Mouse (Mus musculus): ENCODE data around the gene Vps50.
"Not testable (repeated sequence)": the region's sequence is repeated elsewhere in the genome, so short reads cannot be mapped to it uniquely, and the experiment has no call there.

Vps50 gene

GRCm38 (mm10) chr6:3498162-3498848 is at the start of gene Vps50, which contains the start of gene Hepacam2:
Gene Vps50, plus strand, starts transcription at chr6:3498382.
Gene Hepacam2, minus strand, starts transcription at chr6:3498298.
- DNase-seq (ENCODE audit: extremely low spot score, low spot score): peak; percentile 76

- DNase-seq (ENCODE audit: extremely low spot score, low spot score): no peak
Observed at GRCm38 (mm10) chr6:3454421-3454820, 43.8 kb upstream of the Vps50 start.

GRCm38 (mm10) chr6:3455944-3456536 is 42.1 kb upstream of the Vps50 start:
- no peak for DNase-seq (ENCODE audit: extremely low spot score, low spot score)

GRCm38 (mm10) chr6:3463026-3463425 is 35.2 kb upstream of the Vps50 start:
- no peak for DNase-seq (ENCODE audit: extremely low spot score, low spot score)

GRCm38 (mm10) chr6:3463594-3463993 is 34.6 kb upstream of the Vps50 start:
- no peak for DNase-seq (ENCODE audit: extremely low spot score, low spot score)

- DNase-seq (ENCODE audit: extremely low spot score, low spot score): no peak
Observed at GRCm38 (mm10) chr6:3468627-3469026, 29.6 kb upstream of the Vps50 start.

GRCm38 (mm10) chr6:3470706-3471105 is 27.5 kb upstream of the Vps50 start:
- no peak for DNase-seq (ENCODE audit: extremely low spot score, low spot score)

- no peak for DNase-seq (ENCODE audit: extremely low spot score, low spot score)
Observed at GRCm38 (mm10) chr6:3476299-3476698, 21.9 kb upstream of the Vps50 start.

GRCm38 (mm10) chr6:3479853-3480252 is 18.3 kb upstream of the Vps50 start:
- no peak for DNase-seq (ENCODE audit: extremely low spot score, low spot score)

GRCm38 (mm10) chr6:3481705-3482104 is 16.5 kb upstream of the Vps50 start:
- no peak for DNase-seq (ENCODE audit: extremely low spot score, low spot score)

GRCm38 (mm10) chr6:3485133-3485532 is 13.0 kb upstream of the Vps50 start:
- no peak for DNase-seq (ENCODE audit: extremely low spot score, low spot score)

- no peak for DNase-seq (ENCODE audit: extremely low spot score, low spot score)
Observed at GRCm38 (mm10) chr6:3487355-3487754, 10.8 kb upstream of the Vps50 start.

GRCm38 (mm10) chr6:3494285-3494684 is 3.9 kb upstream of the Vps50 start:
- DNase-seq (ENCODE audit: extremely low spot score, low spot score): no peak

- DNase-seq (ENCODE audit: extremely low spot score, low spot score): no peak
Observed at GRCm38 (mm10) chr6:3496210-3496609, 2.0 kb upstream of the Vps50 start.

- DNase-seq (ENCODE audit: extremely low spot score, low spot score): no peak
Observed at GRCm38 (mm10) chr6:3500286-3500685, 2.1 kb downstream of the Vps50 start.

- no peak for DNase-seq (ENCODE audit: extremely low spot score, low spot score)
Observed at GRCm38 (mm10) chr6:3505289-3505688, 7.1 kb downstream of the Vps50 start.

- no peak for DNase-seq (ENCODE audit: extremely low spot score, low spot score)
Observed at GRCm38 (mm10) chr6:3507078-3507477, 8.9 kb downstream of the Vps50 start.

- not testable (repeated sequence) for DNase-seq (ENCODE audit: extremely low spot score, low spot score)
Observed at GRCm38 (mm10) chr6:3508151-3508550, 10.0 kb downstream of the Vps50 start.

- DNase-seq (ENCODE audit: extremely low spot score, low spot score): no peak
Observed at GRCm38 (mm10) chr6:3509782-3510181, 11.6 kb downstream of the Vps50 start.

GRCm38 (mm10) chr6:3511116-3511515 is 12.9 kb downstream of the Vps50 start:
- DNase-seq (ENCODE audit: extremely low spot score, low spot score): no peak

- DNase-seq (ENCODE audit: extremely low spot score, low spot score): no peak
Observed at GRCm38 (mm10) chr6:3511612-3512011, 13.4 kb downstream of the Vps50 start.

GRCm38 (mm10) chr6:3512611-3513010 is 14.4 kb downstream of the Vps50 start:
- DNase-seq (ENCODE audit: extremely low spot score, low spot score): no peak

- no peak for DNase-seq (ENCODE audit: extremely low spot score, low spot score)
Observed at GRCm38 (mm10) chr6:3528198-3528597, 30.0 kb downstream of the Vps50 start.

All from neural tube, embryonic 10.5 days (tissue).